In the genomic region with DNA sequence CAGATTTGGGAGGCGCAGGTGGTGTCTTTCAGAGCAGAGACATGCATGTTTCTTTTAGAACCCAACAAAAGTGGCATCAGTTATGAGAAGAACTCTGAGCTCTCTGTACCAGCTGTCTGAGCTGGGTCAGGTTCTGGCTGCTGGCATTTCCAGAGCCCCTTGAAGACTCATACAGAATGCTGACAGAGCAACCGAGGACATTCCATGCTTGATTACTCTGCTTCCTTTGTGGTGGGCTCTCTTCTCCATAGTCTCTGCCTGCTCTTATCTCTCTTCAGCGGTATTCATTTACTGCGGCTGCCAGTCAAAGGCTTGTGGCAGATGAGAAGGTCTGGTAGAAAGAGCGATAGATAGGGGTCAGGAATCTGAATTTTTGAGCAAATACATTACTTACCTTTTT, we compare ENCODE assay signal across 9 mouse cellular contexts. TPM values are rescaled to one million over a fixed set of nuclear protein-coding genes. Genes with fewer than 3 reads are reported as not detected.
DNase-seq lines count a peak whose midpoint lies in the region; ATAC-seq and TF ChIP-seq lines count a peak whose summit lies in the region.
"Had no signal": no experiment of that assay in that cellular context is flagged by ENCODE, and none has a peak within 500 bp of the region (broad histone marks: within the 10 kb centered on the region; RNA-seq: fewer than 3 reads in every experiment).

No protein-coding gene starts in this region.

- H3K9ac ChIP-seq in heart, embryonic 15.5 days = peak overlapping the region; percentile 30; the same call in 1 of the 2 replicates
- no peak overlapping the region for H3K9ac ChIP-seq in lung, postnatal 0 days (replicated peaks; ENCODE audit: low read depth)
- H3K9ac ChIP-seq in intestine, embryonic 16.5 days (ENCODE audit: low read depth, low read length) = peak overlapping the region; percentile 35; the same call in 1 of the 2 replicates
- no peak overlapping the region for H3K9ac ChIP-seq in stomach, embryonic 15.5 days
- H3K9ac ChIP-seq: limb, embryonic 13.5 days had no signal

- no peak overlapping the region for H3K4me3 ChIP-seq in heart, embryonic 15.5 days
- H3K4me3 ChIP-seq in lung, postnatal 0 days (ENCODE audit: low read depth, low read length) = no peak overlapping the region
- no peak overlapping the region for H3K4me3 ChIP-seq in intestine, embryonic 16.5 days (ENCODE audit: low read length)
- H3K4me3 ChIP-seq in stomach, embryonic 15.5 days (replicated peaks) = no peak overlapping the region
- H3K4me3 ChIP-seq: limb, embryonic 13.5 days had no signal

- 40% methylated on average over 5 of the region's 5 CpGs for WGBS in heart, embryonic 15.5 days
- WGBS in lung, postnatal 0 days = 56% methylated on average over 5 of the region's 5 CpGs
- WGBS in intestine, embryonic 16.5 days = 58% methylated on average over 5 of the region's 5 CpGs
- 58% methylated on average over 5 of the region's 5 CpGs for WGBS in stomach, embryonic 15.5 days

- TF ChIP-seq EP300 in lung, postnatal 0 days (IDR thresholded peaks at IDR 0.05) = no peak

- H3K9me3 ChIP-seq in heart, embryonic 15.5 days (replicated peaks) = no peaks in the 10 kb centered on the region
- no peaks in the 10 kb centered on the region for H3K9me3 ChIP-seq in lung, postnatal 0 days (ENCODE audit: low read length)
- H3K9me3 ChIP-seq in intestine, embryonic 16.5 days (ENCODE audit: control insufficient read depth, low read length) = no peaks in the 10 kb centered on the region
- no peaks in the 10 kb centered on the region for H3K9me3 ChIP-seq in stomach, embryonic 15.5 days
- H3K9me3 ChIP-seq: limb, embryonic 13.5 days had no signal

- H3K27ac ChIP-seq in heart, embryonic 15.5 days = peak overlapping the region; percentile 98
- H3K27ac ChIP-seq in lung, postnatal 0 days (ENCODE audit: low read length) = peak overlapping the region; percentile 84
- peak overlapping the region; percentile 76 for H3K27ac ChIP-seq in intestine, embryonic 16.5 days (ENCODE audit: low read length)
- peak overlapping the region; percentile 67 for H3K27ac ChIP-seq in stomach, embryonic 15.5 days

- intact Hi-C loops in heart, postnatal 14 days (cut with DNase I) = no loop called here

- peak overlapping the region; percentile 46 for H3K4me2 ChIP-seq in heart, embryonic 15.5 days
- H3K4me2 ChIP-seq in lung, postnatal 0 days (replicated peaks; ENCODE audit: low read depth, low read length) = 0 out of 2 replicates have a peak overlapping the region, but pooled peaks have one; percentile 5
- peak overlapping the region; percentile 28; the same call in 1 of the 2 replicates for H3K4me2 ChIP-seq in intestine, embryonic 16.5 days (ENCODE audit: low read depth, low read length)
- peak overlapping the region; percentile 2; the same call in 1 of the 2 replicates for H3K4me2 ChIP-seq in stomach, embryonic 15.5 days
- H3K4me2 ChIP-seq: limb, embryonic 13.5 days had no signal

- no peaks in the 10 kb centered on the region for H3K36me3 ChIP-seq in heart, embryonic 15.5 days
- no peaks in the 10 kb centered on the region for H3K36me3 ChIP-seq in lung, postnatal 0 days (ENCODE audit: insufficient read depth, low read length)
- no peaks in the 10 kb centered on the region for H3K36me3 ChIP-seq in intestine, embryonic 16.5 days (ENCODE audit: control insufficient read depth, insufficient read depth, low read length)
- no peaks in the 10 kb centered on the region for H3K36me3 ChIP-seq in stomach, embryonic 15.5 days
- H3K36me3 ChIP-seq: limb, embryonic 13.5 days had no signal

- no peak for DNase-seq in heart, postnatal 14 days
- DNase-seq in lung, postnatal 0 days (ENCODE audit: low spot score) = no peak
- no peak for DNase-seq in lung, postnatal 25 days (ENCODE audit: low spot score)
- no peak for DNase-seq in frontal cortex, adult 2 months (ENCODE audit: extremely low spot score in 1 of 2, low spot score in 1 of 2)
- DNase-seq: right cerebral cortex, postnatal 14 days had no signal

- peaks cover 74% of the 10 kb centered on the region for H3K4me1 ChIP-seq in heart, embryonic 15.5 days (replicated peaks)
- H3K4me1 ChIP-seq in lung, postnatal 0 days (ENCODE audit: insufficient read depth, low read depth, low read length) = peaks cover 18% of the 10 kb centered on the region; the same call in 1 of the 2 replicates
- H3K4me1 ChIP-seq in intestine, embryonic 16.5 days (ENCODE audit: control insufficient read depth, insufficient read depth, low read length) = peaks cover 40% of the 10 kb centered on the region
- H3K4me1 ChIP-seq in stomach, embryonic 15.5 days = peaks cover 26% of the 10 kb centered on the region

- TF ChIP-seq CTCF in lung, postnatal 0 days (IDR thresholded peaks at IDR 0.05) = no peak

- H3K27me3 ChIP-seq in heart, embryonic 15.5 days = no peaks in the 10 kb centered on the region
- H3K27me3 ChIP-seq in lung, postnatal 0 days (replicated peaks; ENCODE audit: insufficient read depth, low read length) = no peaks in the 10 kb centered on the region
- H3K27me3 ChIP-seq in intestine, embryonic 16.5 days (replicated peaks; ENCODE audit: control insufficient read depth, insufficient read depth, low read length) = no peaks in the 10 kb centered on the region
- H3K27me3 ChIP-seq in stomach, embryonic 15.5 days (replicated peaks) = no peaks in the 10 kb centered on the region
- H3K27me3 ChIP-seq: limb, embryonic 13.5 days had no signal

- ATAC-seq in heart, embryonic 15.5 days (replicated peaks; ENCODE audit: insufficient number of reproducible peaks, insufficient read depth, low FRiP score, low read depth) = peak; percentile 12; the same call in 1 of the 2 replicates
- peak; percentile 25; the same call in 1 of the 2 replicates for ATAC-seq in lung, postnatal 0 days
- ATAC-seq in intestine, embryonic 16.5 days = no peak
- no peak for ATAC-seq in stomach, embryonic 15.5 days (ENCODE audit: insufficient read depth, low FRiP score, low read depth)

RNA-seq across cellular contexts. Expression of a gene that starts 28.0 kb away (rescaled TPM):
- 289 and 356 TPM in 2 replicates for polyA plus RNA-seq in heart, embryonic 15.5 days (2015; fragmentation: Nextera tagmentation; extraction: Ambion mirVana)
- total RNA-seq in heart, postnatal 14 days (2021) = 100 to 1,000 TPM; 183 to 188 TPM
- polyA plus RNA-seq in lung, postnatal 0 days (2015; fragmentation: Nextera tagmentation; extraction: Ambion mirVana) = 95.2 and 106 TPM in 2 replicates
- polyA plus RNA-seq in intestine, embryonic 16.5 days (2015; fragmentation: Nextera tagmentation; extraction: Ambion mirVana) = 115 and 122 TPM in 2 replicates
- 105 and 117 TPM in 2 replicates for polyA plus RNA-seq in stomach, embryonic 15.5 days (2015; fragmentation: Nextera tagmentation; extraction: Ambion mirVana)
- 194 and 214 TPM in 2 replicates for polyA plus RNA-seq in frontal cortex, adult 2 months (2012; rRNA removed)

RNA-seq across cellular contexts. Expression of a gene that starts 41.3 kb away (rescaled TPM):
- polyA plus RNA-seq in heart, embryonic 15.5 days (2015; fragmentation: Nextera tagmentation; extraction: Ambion mirVana) = 54.8 and 57.1 TPM in 2 replicates
- total RNA-seq in heart, postnatal 14 days (2021) = 100 to 1,000 TPM; 360 to 363 TPM
- 96.7 and 106 TPM in 2 replicates for polyA plus RNA-seq in lung, postnatal 0 days (2015; fragmentation: Nextera tagmentation; extraction: Ambion mirVana)
- polyA plus RNA-seq in intestine, embryonic 16.5 days (2015; fragmentation: Nextera tagmentation; extraction: Ambion mirVana) = 55.4 and 57.1 TPM in 2 replicates
- polyA plus RNA-seq in stomach, embryonic 15.5 days (2015; fragmentation: Nextera tagmentation; extraction: Ambion mirVana) = 46.3 and 49.1 TPM in 2 replicates
- polyA plus RNA-seq in frontal cortex, adult 2 months (2012; rRNA removed) = 167 and 199 TPM in 2 replicates

Comparison
In these comparisons a context has a peak if more than half of its experiments do, and no peak if none do; other contexts are left out.
1. ATAC-seq: peak in heart, embryonic 15.5 days (single experiment) and lung, postnatal 0 days (single experiment); none in intestine, embryonic 16.5 days (single experiment) and stomach, embryonic 15.5 days (single experiment).
2. H3K9ac ChIP-seq: peak in heart, embryonic 15.5 days (single experiment) and intestine, embryonic 16.5 days (single experiment); none in lung, postnatal 0 days (single experiment) and stomach, embryonic 15.5 days (single experiment).
3. Peak in every context shown above with its lines, with median percentiles within 50 percentile points of each other: H3K27ac ChIP-seq and H3K4me2 ChIP-seq.